Mouse (Mus musculus): ENCODE measurements at regions not wholly inside any gene's neighbourhood (a gene's known extent, or its start where the extent isn't known, plus 50 kb on each side); places are given as distances from the start of the nearest gene placed in this dataset.

DNA sequence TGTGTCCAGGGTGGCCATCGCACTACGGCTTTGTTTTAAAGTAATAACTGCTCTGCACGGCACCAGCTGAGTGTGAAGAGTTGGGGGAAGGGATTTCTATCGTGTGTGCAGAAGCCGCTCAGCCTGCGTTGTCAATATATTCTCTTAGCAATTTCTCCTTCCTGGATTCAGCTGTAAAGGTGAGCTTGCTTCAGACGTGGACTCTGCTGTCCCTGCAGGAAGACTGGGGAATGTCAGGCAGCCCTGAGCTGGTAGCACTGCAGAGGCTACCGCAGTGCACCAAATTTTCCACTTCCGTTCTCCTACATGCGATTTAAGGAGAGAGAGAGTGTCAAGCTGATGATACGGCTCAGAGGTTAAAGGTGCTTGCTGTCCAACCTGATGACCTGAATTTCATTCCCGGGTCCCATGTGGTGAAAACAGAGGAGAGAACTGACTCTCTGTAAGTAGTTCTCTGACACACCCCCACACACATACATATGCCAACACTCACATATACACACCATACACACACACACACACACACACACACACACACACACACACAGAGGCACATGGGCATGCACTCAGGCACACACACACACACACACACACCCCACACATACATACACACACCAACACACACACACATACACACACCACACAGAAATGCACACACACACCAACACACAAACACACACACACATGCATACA, 59.9 kb upstream of the Prelid3b start:
- no peak for DNase-seq (ENCODE audit: low read depth, low spot score)

DNA sequence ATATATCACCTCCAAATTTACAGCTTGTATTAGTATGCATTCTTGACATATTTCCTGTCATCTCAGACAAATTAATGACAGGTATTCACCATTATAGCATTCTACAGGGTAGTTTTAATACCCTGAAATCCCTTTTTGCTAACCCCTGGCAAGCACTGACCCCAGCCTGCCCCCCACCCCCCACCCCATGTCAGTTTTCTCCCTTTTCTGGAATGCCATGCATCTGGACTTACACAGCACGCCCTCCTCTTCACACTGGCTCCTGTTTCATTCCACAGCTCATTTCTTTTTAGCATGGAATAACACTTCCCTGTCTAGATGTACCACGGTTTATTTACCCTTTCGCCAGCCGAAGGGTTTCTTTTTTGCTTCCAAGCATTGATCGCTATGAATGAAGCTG, 67.8 kb upstream of the Prelid3b start:
- no peak for DNase-seq (ENCODE audit: low read depth, low spot score)

DNA sequence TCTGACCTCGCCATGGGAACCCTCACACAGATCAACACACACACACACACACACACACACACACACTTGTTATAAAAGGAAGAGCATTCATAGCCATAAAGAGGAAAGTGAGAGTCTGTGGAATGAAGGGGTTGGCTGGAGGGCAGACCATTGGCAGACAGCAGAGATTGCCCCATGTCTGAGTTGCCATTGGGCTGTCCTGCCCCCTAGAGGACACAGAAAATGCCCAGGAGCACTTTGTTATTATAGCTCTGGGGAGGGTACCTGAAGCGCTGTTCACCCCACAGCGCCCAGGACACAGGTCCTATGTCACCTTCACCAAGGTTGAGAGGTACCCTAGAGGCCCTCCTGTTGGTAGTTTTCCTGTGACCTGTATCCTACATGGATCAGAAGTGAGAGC, 74.3 kb upstream of the Prelid3b start:
- peak; percentile 47 for DNase-seq (ENCODE audit: low read depth, low spot score)

DNA sequence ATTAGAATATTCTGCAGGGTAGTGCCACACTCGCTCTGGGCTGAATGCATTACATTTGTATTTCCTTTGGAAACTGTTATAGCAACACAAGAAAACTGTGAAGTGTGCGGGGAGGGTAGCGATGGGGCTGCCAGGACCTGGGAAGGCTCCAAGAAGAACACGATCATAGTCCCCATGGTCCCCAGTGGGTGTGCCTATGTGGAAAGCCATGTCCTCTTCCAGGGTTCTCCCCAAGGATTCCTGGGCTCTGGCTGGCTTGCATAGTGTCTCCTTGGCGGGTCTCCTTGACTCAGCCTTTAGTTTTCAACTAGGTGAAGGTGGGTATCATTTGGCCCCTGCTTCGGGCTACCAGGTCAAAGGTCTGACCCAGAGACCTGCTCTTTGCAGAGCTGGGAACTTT, 74.8 kb upstream of the Prelid3b start:
- no peak for DNase-seq (ENCODE audit: low read depth, low spot score)

DNA sequence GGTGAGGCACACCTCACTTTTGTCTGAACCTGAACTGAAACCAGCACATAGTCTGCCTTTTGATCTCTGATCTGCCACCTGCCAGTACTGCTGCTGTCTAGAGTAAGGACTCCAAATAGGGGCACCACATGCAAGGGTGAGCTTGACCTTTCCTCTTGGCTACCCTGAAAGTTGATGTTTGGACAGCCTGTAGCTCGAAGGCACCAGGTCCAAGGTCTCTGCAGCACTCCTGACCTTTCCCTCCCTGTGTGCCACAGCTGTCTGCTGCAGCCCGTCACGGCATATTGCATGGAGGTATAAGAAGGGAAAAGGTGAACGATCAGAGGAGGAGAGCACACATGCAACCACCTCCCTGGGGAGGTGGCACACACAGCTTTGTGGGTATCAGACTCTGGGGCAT, 75.9 kb upstream of the Prelid3b start:
- DNase-seq (ENCODE audit: low read depth, low spot score): no peak

DNA sequence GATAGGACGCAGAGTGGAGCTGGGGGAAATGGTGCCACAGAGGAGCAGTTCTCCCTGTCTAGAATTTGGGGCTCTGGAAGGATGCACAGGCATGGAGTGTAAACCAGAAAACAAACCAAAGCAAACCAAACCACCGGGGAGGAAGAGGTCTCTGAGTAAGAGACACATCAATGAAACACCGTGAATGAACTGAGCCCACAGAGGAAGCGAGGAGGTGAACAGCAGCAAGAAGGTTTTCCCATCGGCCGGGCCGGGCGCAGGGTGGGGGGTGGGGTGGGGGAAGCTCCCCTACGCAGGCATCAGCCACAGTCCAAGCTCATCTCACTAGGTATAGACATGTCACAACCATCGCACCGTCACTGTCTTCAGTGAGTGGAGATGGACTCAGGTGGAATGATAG, 82.9 kb upstream of the Prelid3b start:
- DNase-seq (ENCODE audit: low read depth, low spot score): no peak

GRCm38 (mm10) chr2:174561828-174562429, 81.4 kb upstream of the Zfp831 start:
- DNase-seq (ENCODE audit: low read depth, low spot score): no peak

DNA sequence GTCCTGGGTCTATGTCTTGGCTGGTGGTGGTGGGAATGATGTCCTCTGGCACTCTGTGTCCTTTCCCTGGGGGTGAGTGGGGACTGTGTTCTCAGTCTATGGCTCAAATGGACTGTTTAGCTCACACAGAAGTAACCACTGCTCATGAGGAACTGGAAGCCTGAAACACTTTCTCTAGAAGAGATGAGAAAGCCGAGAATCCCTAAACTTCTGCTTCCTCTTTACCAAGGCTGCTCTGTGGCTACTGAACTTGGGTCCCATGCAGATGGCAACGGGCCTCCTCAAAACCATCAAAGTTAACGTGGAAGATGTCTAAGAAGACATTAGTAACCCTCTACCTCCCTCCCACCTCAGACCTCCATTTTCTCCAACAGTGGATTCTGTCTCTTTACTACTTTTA, 79.4 kb upstream of the Zfp831 start:
- peak; percentile 26 for DNase-seq (ENCODE audit: low read depth, low spot score)

DNA sequence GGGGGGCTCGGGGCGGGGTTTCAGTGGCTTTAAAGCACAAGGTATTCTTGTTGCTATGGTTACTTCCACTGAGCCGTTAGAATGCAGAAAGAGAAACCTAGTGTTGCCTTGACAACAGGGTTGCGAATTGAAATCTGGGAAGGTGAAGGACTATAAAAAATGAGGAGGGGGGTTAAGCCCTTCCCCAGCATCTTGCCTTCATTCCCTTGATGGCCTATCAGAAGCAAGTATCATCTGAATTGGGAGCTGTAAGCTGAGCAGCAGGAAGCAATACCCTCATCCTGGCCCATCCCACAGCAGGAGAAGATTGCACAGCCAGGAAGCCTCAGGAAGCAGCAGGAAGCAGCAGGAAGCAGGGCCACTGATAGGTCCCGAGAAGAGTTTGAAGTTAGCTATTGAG, 78.5 kb upstream of the Zfp831 start:
- DNase-seq (ENCODE audit: low read depth, low spot score): no peak

- peak; percentile 5 for DNase-seq (ENCODE audit: low read depth, low spot score)
Observed at GRCm38 (mm10) chr2:174565891-174566290, 77.4 kb upstream of the Zfp831 start.

DNA sequence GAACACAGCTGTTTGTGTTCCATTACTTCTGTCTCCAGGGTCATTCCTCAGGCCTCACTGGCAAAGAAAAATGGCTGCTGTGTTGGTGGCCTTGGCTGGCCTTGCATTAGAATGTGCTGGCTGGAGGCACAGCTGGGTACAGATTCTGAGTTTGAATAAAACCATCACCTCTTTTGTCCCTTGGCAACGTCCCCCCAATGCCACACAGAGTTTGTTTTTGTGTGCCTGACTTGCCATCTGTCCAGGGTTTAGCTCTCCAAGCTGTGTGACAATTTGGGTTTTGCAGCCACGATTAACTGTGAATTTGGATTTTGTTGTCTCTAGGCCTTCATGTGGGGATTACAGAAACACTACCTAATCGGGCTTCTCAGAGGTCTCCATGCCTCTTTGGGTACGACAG, 76.6 kb upstream of the Zfp831 start:
- DNase-seq (ENCODE audit: low read depth, low spot score): no peak

DNA sequence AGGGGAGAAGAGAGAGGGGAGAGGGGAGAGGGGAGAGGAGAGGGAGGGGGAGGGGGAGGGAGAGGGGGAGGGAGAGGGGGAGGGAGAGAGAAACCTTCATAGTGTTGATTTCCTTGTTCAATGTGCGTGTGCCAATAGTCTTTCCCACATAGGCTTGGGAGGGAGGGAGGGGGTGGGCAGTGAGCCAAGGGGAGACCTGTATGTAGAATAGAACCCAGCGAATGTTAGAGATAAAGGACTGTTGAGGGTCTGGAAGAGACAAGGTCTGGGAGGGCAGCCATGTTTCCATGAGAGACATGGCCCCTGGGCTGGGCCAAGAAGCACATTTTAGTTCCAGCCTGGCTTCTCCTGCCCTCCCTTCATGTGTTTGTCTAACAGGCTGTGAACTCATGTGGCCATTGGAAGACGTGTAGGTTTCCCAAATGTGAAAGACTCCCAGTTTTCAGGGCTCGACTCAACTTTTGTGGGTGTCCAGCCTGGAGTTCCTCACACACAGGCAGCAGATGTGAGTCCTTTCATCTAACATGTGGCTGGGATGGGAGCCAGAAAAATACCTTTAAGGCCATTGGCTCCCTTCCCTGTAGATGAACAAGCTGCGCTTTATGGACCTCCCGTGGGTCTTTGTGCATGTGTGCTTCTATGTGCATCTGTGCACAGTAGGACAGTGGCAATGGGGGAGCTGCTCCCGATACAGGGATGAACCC, 68.4 kb upstream of the Zfp831 start:
- DNase-seq (ENCODE audit: low read depth, low spot score): no peak

DNA sequence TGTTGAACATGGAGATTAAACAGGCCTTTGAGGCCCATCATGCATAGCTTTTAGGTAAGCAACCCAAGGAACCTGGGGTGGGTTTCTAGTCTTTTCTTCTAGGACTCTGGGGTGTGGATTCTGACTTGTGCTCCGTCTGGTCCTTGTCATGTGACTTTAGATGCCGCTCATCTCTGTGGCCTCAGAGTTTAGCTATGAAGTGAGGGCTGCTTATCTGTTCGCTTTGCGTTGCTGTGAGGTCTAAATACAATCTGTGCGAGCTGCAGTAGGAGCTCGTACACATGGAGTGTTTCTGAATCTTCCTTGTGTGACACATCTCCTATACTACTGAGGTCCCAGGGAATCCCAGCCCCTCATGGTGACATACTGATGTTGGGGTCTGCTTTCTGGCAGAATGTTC, 67.8 kb upstream of the Zfp831 start:
- no peak for DNase-seq (ENCODE audit: low read depth, low spot score)

- DNase-seq (ENCODE audit: low read depth, low spot score): no peak
Observed at GRCm38 (mm10) chr2:174580906-174581703, 62.2 kb upstream of the Zfp831 start.

DNA sequence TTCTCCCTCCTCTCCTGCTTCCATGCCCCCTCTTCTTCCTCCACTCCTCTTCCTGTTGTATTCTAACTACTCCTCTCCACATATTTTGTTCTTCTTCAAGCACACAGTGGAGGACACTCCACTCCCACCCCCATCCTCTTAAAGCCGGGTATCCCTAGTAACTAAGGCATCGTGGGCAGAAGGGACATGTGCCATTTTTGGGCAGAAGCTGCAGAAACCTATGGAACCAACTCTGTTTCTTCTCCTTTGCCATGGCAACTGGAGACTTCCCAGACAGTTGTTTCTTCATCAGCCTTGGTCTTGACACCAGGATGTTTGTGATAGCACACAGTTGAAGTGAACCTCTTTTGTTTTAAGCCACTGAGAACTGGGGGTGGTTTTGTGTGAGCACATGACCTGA, 59.1 kb upstream of the Zfp831 start:
- DNase-seq (ENCODE audit: low read depth, low spot score): no peak

All from A20 (cell line).